Mouse (Mus musculus) 416B (cell line): Measurements from ENCODE around the gene Rrp1b.

Source experiments
- DNase-seq: peaks from one replicate; pipeline ENCODE4 v3.0.0; 2011; ENCODE audit warnings: low read depth

Rrp1b gene

DNA sequence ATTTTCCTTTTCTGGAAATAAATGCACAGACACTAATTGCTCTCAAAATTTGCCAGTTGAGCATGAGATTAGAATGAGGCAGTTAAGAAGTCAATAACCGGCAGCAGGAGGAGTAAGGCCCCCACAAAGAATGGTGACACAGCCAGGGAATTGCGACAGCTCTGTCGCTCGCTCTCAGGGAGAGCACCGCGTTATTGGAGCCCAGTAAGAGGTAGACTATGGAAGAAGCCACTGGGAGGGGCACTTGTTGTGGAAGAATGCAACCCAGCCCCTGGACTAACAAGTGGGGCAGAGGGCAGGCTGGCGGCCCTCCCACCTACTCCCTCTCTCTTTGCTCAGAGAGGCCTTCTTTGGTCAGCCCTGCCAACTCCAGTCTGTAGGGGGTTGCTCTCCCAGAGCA, 4.2 kb upstream of the Rrp1b start:
- peak; percentile 47 for DNase-seq

DNA sequence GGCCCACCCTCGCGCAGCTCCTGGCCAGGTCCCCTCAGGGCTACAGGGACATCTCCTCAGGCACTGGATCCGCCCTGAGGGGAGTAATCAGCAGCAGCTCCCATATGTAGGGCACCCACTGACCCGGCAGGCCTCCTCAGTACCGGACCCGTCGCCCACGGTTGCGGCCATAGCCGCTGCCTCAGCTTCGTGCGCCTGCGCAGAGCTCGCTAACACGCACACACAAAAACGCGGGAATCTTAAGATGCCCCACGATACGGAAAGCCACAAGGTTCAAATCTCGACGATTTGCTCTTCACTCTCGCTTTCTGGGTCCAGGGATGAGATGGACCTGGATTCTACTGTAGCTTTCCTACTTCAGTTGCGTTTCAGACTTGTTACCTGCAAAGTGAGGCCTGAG, 1.6 kb upstream of the Rrp1b start:
- DNase-seq: no peak

DNA sequence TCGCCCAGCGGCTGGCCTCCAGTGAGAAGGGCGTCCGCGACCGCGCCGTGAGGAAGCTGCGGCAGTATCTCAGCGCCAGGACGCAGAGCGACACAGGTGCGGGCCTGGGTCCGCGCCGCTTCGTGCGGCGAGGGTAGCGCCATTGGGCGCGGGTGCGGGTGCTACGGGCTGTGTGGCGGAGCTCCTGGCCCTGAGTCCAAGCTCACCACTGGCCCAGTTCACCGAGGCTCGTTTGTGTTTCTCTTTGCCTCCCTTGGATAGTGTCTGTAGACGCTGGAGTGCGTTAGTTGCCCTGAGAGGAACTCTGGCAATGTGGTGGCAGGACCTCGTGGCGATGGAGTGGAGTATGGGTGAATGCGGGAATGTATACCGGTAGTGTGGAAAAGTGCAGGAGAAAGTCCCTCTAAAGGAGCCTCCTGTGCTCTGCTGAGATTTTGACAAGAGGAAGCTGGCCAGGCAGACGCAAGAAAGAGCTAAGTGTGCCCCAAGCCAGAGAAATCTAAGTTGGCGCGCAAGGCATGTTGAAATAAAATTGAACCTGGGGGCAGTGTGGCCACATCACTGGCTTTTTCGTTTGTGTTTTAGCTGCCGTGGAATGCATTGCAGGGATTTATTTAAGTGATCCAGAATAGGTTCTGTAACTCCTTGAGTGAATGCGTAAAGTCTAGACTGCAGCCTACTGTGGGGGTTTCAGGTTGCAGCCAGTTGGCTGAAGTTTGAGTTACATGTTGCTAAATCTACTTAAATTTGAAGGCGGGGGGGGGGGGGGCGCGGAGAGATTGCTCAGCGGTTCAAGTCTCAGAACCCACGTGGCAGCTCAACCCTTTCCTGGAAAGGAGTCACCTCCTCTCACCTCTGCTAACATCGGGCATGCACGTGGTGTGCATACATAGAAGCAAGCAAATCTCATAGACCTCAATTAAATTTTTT, 874 bp downstream of the Rrp1b start:
- peak; percentile 73 for DNase-seq

DNA sequence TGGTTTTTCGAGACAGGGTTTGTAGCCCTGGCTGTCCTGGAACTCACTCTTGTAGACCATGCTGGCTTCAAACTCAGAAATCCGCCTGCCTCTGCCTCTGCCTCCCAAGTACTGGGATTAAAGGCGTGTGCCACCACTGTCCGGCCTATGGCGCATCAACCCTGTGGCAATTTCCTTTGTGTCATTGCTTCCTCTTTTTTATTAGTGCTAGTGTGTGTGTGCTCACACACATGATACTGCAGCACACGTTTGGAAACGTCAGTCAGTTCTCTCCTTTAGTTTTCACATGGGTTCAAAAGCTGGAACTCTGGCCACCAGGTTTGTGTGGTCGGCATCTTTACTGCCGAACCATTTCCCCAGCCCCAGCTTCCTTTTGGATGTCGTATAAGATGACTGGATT, 4.4 kb downstream of the Rrp1b start:
- DNase-seq: peak; percentile 77

DNA sequence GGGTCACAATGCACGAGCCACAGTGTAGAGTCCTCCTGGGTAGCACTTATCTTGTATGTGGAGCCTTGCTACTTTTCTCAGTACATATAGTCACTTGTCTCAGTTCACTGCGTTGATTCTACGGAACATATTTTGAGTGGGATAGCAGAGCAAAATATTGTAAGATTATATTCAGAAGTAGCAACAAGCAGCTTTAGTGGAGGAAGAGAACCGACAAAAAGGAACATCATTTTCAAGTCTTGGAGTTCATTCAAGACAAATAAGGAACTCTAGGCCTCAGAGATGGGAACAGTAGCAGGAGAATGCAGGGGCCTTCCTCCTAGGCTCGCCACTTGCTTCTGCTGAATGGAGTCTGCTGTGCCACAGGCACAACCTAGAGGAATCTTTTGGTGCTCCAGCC, 10.6 kb downstream of the Rrp1b start:
- no peak for DNase-seq

DNA sequence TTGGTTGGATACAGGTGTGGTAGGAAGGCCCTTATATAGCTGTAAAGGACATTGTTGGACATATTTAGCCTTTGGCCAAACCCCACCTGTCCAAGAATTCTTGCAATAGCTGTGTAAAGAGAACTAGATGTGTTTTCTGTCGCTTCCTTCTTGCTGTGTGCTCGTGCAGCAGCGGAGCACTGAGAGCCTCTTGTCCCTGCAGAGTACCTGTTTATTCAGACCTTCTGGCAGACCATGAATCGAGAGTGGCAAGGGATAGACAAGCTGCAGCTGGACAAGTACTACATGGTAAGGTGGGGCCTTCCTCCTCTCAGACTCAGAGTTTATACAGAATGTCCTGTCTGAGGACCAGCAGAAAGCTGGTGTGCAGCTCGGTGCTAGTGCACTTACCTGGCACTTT, 12.5 kb downstream of the Rrp1b start:
- no peak for DNase-seq

DNA sequence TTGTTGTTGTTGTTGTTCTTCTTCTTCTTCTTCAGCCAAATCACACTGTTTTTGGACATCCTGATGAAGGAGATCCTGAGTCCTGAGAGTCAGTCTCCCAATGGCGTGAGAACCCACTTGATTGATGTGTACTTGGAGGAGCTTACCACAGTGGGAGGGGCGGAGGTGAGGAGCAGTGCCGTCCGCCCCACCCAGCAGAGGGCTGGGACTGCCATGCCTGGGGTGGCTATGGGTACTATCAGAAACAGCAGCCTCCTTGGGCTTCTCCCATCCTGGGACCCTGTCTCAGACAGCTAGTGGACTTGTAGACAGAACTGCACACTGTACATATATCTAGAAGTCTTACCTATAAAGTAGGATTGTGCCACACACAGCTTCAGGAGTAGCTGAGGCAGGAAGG, 14.0 kb downstream of the Rrp1b start:
- DNase-seq: no peak

DNA sequence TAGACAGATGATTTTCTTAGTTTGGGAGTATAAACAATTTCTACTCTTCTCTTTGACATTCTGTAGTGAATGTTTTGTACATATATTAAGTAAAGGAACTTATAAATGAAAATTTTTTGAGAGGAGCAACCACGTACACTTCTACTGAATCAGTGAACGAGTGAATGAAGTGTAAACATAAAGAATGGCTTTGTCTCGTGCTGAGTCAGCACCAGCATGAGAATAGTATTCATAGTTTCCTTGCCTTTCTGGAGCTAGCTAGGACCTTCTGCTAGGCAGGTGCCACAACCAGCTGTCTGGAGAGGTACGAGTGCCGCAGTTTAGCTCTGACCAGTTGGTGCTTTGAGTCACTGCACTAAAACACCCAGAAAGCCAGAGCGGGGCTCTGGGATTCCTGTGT, 14.7 kb downstream of the Rrp1b start:
- no peak for DNase-seq

DNA sequence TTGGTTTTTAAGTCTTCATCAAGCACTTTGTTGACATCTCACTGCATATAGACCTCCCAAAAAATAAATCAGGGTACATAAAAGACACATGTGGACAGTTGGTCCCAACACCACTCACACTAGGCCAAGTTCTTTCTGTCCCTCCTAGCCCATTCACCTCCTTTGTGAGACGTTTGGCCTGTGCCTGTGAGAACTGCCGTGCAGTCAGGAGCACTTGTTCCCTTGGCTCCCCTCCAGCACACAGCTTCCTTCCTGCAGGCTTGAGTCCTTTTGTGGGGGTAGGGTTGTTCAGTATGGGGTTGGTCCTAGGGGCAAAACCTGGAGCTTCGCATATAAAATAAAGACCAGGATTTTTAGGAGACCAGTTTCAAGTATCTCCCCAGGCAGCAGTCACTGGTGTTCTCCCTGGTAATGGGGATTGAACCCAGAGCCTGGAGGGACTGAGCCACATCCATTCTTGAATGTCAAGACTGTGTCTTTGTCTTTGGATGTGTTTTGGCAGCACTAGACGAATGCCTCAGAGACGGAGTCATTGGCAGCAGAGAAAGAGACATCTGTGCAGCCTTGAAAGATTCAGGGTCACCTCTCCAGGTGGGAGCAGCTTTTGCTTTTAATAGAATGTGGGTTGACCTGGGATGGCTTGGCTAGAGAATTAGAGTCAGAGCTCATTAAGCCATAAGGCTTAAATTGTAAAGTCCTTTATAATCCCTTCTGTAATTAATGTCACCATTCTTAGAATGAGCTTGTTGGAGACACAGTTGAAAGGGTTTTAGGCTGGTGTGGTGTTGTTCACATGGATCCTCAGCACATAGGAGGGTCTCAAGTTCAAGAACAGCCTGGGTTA, 16.6 kb downstream of the Rrp1b start:
- peak; percentile 54 for DNase-seq

DNA sequence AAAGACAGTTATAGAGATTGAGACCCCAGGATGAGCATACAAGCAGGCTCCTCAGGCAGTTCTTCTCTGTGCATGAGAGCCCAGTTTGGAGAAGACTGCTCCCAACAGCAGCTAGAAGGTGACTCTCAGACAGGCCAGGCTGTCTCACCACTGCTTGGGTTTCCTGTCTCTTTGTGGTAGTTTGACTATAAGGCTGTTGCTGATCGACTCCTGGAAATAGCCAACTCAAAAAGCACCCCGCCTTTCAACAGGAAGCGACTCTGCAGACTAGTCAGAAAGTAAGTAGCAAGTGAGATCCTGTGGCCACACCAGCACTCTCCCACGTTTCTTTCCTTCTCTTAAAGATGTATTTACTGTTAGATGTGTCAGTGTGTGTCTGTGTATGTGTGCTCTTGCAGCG, 17.8 kb downstream of the Rrp1b start:
- peak; percentile 74 for DNase-seq

DNA sequence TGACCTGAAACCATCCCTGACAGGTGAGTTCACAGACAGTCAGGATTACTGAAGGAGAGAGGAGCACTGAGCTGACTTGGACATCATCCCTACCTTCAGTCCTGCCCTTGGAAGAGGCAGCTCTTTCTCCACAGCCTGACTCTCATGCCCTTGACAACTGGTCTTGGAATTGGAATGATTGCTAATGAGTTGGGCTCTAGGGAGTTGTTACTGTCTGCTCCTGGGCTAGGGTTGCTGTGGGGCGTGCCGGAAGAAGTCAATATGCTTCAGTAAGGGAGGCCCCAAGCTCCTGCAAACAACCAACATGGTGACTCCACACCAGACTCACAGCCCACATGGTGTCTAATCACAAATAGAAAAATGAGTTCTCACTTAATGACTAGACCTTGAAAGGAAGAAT, 21.9 kb downstream of the Rrp1b start:
- no peak for DNase-seq

DNA sequence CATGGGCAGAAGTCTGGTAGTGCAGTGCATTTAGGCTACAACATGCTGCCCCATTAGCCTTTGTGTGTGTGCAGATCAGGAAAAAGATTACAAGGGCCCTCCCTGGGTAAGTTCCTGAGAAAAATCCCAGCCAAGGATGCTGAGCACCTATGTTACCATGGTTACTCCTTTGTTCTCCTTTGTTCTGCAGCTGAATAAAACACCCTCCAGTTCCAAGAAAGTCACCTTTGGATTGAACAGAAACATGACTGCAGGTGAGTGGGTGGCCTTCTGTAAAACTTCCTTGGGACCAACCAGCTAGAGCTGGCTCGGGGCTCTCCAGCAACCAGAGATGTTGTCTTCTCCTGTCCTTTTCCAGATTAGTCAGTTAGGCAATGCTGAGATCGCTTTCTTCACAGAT, 23.2 kb downstream of the Rrp1b start:
- no peak for DNase-seq

DNA sequence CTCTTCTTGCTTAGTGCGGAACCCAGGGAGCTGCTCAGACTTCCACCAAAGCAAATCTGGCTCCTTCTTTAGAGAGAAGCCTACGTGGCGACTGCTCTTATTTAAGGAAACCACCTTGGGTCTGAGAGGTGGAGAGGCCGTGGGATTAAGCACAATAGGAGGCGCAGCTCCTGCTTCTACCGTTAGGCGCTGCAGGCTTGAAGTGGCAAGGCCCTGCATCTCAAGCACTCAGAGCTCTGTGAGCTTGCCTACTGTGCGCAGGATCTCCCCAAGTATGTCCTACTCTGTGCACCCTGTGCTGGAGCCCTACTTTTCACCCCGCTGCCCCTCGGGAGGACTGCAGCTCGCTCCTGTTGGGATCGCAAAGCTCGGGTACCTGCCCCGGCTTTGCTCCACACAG, 25.3 kb downstream of the Rrp1b start:
- DNase-seq: no peak

DNA sequence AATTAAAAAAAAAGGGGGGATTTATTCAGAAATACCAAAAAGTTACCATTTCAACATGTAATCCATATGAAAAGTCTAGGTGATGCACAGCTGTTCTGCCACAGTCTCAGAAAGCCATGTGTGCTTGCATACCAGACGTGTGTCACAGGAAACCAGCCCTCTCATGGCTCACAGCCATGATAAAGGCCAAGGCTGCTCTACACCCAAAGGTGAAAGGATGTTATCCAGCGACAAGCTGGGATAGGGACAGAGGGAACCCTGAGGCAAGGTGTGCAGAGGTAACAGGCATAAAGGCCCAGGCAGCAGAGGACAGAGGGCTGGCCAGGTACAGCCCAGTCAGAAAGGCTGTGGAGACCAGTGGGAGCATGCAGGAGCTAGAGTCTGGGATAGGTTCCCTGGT, 27.8 kb downstream of the Rrp1b start:
- no peak for DNase-seq

DNA sequence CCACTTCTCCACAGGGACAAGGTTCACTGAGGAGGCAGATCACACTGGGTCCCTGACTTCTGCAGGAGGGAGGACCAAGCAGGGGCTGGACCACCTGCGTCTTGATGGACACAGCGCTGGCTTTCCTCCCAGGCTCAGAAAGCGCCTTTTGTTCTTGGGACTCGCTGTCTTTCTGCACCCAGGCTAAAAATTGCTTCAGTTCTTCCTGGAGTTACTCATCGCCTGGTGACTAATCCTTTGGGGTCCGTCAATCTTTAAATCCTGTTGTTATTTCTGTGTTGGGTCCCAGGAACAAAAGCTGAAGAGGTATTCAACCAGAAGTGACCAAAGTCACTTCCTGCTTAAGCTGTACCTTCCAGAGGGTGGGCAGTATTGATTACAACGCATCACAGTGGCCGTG, 28.9 kb downstream of the Rrp1b start:
- peak; percentile 61 for DNase-seq

DNA sequence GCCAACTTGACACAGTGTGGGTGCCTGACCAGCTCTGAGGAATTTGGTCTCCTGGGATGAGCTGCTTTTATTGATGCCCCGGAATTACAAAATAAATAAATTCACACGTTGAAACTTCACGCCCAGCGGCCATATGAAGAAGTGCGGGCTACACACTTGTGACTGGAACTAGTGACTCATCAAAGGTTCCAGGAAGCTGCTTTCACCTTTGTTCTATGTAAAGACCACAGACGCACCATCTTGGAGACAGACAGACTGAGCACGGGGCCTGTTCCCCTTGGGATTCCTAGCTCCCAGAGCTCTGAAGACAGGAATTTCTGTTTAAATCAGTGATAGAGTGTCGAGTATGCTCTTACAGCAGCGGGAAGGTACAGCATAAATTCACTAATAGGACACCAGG, 31.6 kb downstream of the Rrp1b start:
- peak; percentile 47 for DNase-seq

DNA sequence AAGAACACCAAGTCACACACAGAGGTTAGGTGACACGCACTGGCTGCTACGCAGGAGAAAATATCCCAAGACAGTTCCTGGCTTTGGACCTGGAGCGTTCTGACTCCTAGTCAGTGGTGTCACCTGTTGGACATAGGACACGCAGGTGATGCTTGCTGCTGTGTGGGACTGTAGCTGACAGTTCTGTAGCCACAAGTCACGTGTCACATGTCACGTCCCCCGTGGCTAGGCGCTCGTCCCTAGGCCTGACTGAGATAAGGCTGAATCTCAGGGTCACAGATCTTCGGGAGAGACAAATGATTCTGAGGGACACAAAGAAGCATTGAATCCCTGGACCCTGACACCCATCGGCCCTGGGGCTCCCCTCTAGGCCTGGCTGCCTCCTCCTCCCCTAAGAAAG, 32.5 kb downstream of the Rrp1b start:
- no peak for DNase-seq

DNA sequence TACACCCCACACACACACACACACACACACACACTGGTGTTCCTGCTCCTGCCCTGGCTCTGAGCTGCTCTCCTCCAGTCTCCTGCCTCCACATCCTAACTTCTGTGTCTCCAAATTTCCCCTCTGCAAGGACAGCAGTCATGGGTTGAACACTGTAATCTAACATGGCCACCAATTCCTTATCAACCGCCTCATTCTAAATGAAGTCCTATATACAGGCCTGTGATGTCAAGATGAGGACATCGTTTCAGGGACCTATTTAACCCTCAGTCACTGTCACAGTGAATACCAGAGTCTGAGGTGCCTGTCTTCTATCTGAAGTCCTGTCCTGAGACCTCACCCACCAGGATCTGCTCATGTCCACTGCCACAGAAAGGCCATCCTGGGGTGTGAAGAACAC, 32.9 kb downstream of the Rrp1b start:
- no peak for DNase-seq

DNA sequence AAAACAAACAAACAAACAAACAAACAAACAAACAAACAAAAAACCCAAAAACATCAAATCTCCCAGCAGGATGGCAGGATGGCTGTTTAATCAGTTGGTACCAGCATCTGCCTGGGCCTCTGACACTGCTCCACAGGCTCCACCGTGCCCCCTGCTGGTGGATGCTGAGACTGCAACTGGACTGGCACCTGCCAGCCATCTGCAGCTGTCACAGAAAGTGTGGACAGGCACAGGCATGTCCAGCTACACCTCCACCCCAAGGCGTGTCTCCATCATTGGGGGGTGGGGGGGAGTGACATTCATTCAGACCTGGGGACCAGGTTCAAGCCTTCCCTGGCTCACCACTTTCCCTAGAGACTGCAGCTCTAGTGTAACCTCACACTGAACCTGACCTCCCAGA, 37.5 kb downstream of the Rrp1b start:
- DNase-seq: peak; percentile 76

DNA sequence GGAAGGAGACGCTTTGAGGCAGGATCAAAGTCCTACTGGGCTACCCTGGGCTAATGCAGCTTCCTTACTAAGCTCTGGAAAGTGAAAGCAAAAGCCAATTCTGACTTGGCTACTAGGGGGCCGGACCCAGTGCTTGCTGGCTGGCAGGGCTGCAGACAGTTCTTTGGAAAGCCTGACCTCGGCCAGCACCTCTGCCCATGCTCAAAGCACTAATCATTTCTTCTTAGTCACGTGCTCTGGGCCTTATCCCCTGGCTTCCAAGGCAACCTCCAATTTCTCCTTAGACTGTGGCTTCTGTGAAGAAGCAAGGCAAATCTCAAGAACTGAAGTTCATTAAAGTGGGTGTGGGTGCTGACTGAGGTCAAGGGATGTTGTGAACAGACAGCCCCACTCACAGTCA, 38.8 kb downstream of the Rrp1b start:
- peak; percentile 50 for DNase-seq

DNA sequence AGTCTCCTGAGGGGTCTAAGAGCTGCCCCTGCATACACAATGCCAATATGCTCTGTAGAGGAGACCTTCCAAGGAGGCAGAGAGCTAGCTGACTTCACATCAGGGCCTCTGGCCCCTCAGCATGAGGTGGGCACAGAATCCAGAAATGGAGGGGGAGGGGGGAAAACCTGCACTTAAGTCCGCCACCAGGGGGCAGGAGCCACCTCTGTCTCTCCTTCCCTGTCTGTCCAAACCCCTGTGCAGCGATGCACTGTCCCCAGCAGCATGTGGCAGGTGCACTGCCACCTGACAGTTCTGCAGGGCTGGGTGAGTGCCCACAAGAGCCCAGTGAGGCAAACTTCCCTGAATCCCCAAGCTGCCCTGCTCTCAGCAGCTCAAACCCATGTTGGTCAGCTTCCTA, 39.3 kb downstream of the Rrp1b start:
- peak; percentile 62 for DNase-seq

DNA sequence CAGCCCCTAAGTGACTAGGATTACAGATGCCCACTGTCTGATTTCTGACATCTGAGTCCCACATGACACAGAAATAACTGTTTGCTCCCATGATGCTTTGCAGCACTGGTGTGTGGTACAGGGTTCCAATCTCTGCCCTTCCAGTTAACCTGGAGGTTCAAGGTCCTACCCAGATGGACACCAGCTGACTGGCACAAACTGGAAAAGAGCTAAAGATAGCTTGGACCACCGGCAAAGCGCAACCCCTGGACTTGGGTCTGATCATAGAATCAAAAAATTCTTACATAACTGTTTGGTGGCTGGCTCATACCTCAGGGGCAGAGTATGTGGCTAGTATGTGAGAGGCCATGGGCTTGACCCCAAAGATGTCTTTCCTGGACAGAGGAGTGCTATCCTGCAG, 47.5 kb downstream of the Rrp1b start:
- DNase-seq: no peak

DNA sequence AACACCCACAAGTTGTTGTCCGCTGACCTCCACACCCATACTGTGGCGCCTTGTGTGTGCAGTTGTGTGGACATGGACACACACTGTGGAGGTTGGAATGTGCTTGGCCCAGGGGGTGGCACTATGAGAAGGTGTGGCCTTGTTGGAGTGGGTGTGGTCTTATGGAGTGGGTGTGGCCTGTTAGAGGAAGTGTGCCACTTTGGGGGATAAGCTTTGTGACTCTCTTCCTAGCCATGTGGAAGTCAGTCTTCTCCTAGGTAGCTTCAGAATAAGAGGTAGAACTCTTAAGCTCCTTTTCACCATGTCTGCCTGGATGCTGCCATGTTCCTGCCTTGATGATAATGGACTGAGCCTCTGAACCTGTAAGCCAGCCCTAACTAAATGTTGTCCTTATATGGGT, 51.2 kb downstream of the Rrp1b start:
- DNase-seq: no peak

DNA sequence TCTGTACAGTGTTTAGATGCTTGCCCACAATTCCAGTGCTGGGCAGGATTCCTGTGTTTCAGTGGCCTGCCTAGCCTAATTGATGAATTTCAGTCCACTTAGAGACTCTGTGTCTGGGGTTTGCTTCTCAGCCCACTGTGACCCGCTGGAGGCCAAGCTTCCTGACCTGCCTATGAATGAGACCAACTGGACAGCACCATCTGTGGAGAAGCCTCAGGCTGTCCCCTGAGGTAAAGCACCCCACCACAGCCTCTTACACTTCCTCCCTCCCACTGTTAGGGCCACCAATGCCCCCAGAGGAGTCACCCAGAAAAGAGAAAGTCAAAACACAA, 55.1 kb downstream of the Rrp1b start:
- no peak for DNase-seq
